Mouse (Mus musculus): Measurements from ENCODE around the gene Tshz2.

DNA sequence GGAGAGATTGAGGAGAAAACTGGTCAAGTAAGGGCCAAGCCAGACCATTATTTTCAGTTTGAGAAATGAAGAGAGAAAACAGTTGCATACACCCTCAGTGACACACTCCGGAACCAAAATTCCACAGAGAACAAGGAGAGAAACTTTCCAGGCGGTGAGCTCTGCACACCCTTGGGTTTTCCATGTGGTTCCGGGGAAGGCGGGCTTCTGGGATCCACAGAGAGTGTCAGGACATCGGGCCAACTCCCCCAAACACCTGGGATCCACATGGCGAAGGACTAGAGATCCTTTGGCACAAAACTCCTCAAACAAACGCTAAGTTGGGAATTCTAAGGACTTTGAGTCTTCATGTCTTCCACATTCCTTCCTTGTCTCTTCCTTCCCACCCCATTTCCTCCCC, 38.5 kb downstream of the Tshz2 start:
- TF ChIP-seq POLR2A (IDR thresholded peaks at IDR 0.05; ENCODE audit: borderline replicate concordance, extremely low read depth, low read depth, low read length): no peak
- TF ChIP-seq CTCF (IDR thresholded peaks at IDR 0.05; ENCODE audit: insufficient read depth, low read length): no peak

Measured in lung, adult 2 months (tissue).